In the genomic region with DNA sequence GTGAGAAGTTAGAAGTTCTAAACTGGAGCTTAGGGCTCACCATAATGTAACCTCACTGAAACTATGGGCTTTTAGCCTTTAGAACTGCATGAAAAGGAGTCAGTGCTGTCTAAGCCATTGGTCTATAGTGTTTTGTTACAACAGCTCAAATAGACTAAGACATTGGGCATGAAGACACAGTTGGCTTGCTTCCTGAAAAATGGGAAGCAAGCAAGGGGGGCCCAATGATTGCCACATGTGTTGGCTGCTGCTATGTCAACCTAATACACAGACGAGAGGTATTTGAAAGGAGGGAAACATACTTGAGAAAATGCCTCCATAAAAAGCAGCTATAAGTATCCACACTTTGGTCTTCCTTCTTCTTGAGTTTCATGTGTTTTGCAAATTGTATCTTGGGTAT, we compare ENCODE assay signal across 22 mouse cellular contexts.
DNase-seq lines count a peak whose midpoint lies in the region; ATAC-seq lines count a peak whose summit lies in the region.
"Had no signal": no experiment of that assay in that cellular context is flagged by ENCODE, and none has a peak within 500 bp of the region (broad histone marks: within the 10 kb centered on the region; RNA-seq: fewer than 3 reads in every experiment).

No protein-coding gene starts in this region.

- H3K36me3 ChIP-seq in forebrain, embryonic 13.5 days (ENCODE audit: poor library complexity, severe bottlenecking) = no peaks in the 10 kb centered on the region
- H3K36me3 ChIP-seq: G1E had no signal

- no peak overlapping the region for H3K9ac ChIP-seq in forebrain, embryonic 13.5 days

- peak; percentile 71 for ATAC-seq in granulocyte monocyte progenitor cell, adult 5-6 weeks (replicated peaks; ENCODE audit: poor library complexity, severe bottlenecking)
- peak; percentile 50 for ATAC-seq in megakaryocyte progenitor cell, adult 5-6 weeks (replicated peaks; ENCODE audit: poor library complexity)
- no peak for ATAC-seq in activated CD4-positive, CD25-positive, alpha-beta regulatory T cell, adult 4 months
- no peak for ATAC-seq in forebrain, embryonic 13.5 days
- ATAC-seq: CD4-positive, CD25-positive, alpha-beta regulatory T cell, adult 4 months; Patski had no signal

- no peak overlapping the region for H3K4me3 ChIP-seq in forebrain, embryonic 13.5 days

- no peaks in the 10 kb centered on the region for H3K27me3 ChIP-seq in forebrain, embryonic 13.5 days
- H3K27me3 ChIP-seq: CH12.LX had no signal

- H3K4me1 ChIP-seq in forebrain, embryonic 13.5 days = no peaks in the 10 kb centered on the region

- peak; percentile 8 for DNase-seq in NIH3T3 (ENCODE audit: low read depth)
- DNase-seq in testis, postnatal 10 days (ENCODE audit: low spot score) = no peak
- DNase-seq: adrenal gland, adult 2 months; adrenal gland, adult 8-10 months; adrenal gland, postnatal 10 days; adrenal gland, postnatal 14 days; adrenal gland, postnatal 25 days; adrenal gland, postnatal 36 days; B cell, adult 2 months; cerebellum, adult 11 months; cerebellum, adult 11-12 months; cerebellum, adult 18-20 months; cerebellum, adult 2 months; cerebellum, adult 8-10 months had no signal

- H3K27ac ChIP-seq in forebrain, embryonic 13.5 days = no peak overlapping the region

- 78% methylated on average over 1 of the region's 1 CpGs for WGBS in forebrain, embryonic 13.5 days

- H3K9me3 ChIP-seq in forebrain, embryonic 13.5 days (replicated peaks) = no peaks in the 10 kb centered on the region
- H3K9me3 ChIP-seq: G1E had no signal

- H3K4me2 ChIP-seq in forebrain, embryonic 13.5 days = no peak overlapping the region

Comparison
In these comparisons a context has a peak if more than half of its experiments do, and no peak if none do; other contexts are left out.
1. ATAC-seq: peak in granulocyte monocyte progenitor cell, adult 5-6 weeks (single experiment) and megakaryocyte progenitor cell, adult 5-6 weeks (single experiment); none in activated CD4-positive, CD25-positive, alpha-beta regulatory T cell, adult 4 months (single experiment) and forebrain, embryonic 13.5 days (single experiment).